Mouse (Mus musculus) heart, postnatal 0 days (tissue): ENCODE results near the gene Tpsb2.

ENCODE experiments used
- CTCF ChIP-seq: IDR thresholded peaks from 2 replicates; pipeline ENCODE4 v1.5.1; 2016; ENCODE audit warnings: antibody characterized with exemption, control low read depth, low read depth
- EP300 ChIP-seq: IDR thresholded peaks from 2 replicates; pipeline ENCODE4 v1.6.1; 2016; ENCODE audit warnings: antibody characterized with exemption, low read depth

- TF ChIP-seq CTCF: no peak
- no peak for TF ChIP-seq EP300
Observed at GRCm38 (mm10) chr17:25416219-25416618, 50.1 kb downstream of the Tpsb2 start.
